ENCODE assay signal across 8 mouse cellular contexts in the genomic region with DNA sequence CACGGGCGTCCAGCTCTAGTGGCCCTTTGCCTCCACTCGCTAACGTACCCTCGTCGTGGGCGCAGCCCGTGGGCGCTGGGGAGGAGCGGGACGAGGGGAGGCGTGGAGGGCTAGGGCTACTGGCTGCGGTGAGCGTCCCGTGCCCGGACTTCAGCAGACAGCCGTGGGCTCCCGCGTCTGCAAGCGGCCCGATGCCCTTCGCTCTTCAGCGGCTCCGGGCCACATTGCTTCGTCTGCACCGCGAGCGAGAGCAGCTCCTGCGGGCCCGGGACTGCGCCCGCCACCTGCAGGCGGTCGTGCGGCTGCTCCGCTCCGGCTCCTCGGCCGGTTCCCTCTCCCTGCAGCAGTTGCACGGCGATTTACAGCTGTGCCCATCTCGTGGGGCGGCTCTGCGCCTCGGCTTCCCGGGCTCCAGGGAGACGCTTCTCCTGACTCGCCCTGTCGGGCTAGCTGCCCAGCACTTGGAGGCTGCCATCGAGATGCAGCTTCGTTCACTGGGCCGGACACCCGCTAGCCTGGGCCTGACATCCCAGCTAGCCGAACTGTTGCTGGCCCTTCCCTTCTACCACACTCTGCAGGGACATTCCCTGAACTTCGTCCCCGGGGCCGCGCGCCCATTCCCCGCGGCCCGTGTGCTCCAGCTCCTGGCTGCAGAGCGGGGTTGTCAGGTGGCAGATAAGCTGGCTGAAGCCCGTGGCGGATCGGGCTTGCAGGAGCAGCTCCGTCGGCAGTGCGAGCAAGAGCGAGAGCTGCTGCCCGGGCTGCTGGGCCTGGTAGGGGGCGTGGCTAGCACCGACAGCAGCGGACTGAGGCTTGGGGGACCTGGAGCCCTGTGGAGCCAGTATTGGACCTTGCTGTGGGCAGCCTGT. TPM values are rescaled to one million over a fixed set of nuclear protein-coding genes. Genes with fewer than 3 reads are reported as not detected.
DNase-seq lines count a peak whose midpoint lies in the region; ATAC-seq and TF ChIP-seq lines count a peak whose summit lies in the region.

No protein-coding gene starts in this region.

- H3K27ac ChIP-seq in embryonic facial prominence, embryonic 10.5 days (replicated peaks): peak overlapping the region; percentile 87
- H3K27ac ChIP-seq in heart, embryonic 12.5 days (ENCODE audit: poor library complexity, severe bottlenecking): peak overlapping the region; percentile 68
- peak overlapping the region; percentile 89 for H3K27ac ChIP-seq in kidney, embryonic 15.5 days
- peak overlapping the region; percentile 80 for H3K27ac ChIP-seq in lung, embryonic 14.5 days (ENCODE audit: low read depth)
- H3K27ac ChIP-seq in neural tube, embryonic 14.5 days (ENCODE audit: low read depth, low read length): peak overlapping the region; percentile 76
- peak overlapping the region; percentile 1; the same call in 1 of the 2 replicates for H3K27ac ChIP-seq in thymus, adult 2 months (ENCODE audit: control insufficient read depth, insufficient read depth, low read length)

- H3K9ac ChIP-seq in heart, embryonic 12.5 days: peak overlapping the region; percentile 90
- H3K9ac ChIP-seq in kidney, embryonic 15.5 days: peak overlapping the region; percentile 79
- H3K9ac ChIP-seq in lung, embryonic 14.5 days: peak overlapping the region; percentile 76
- H3K9ac ChIP-seq in neural tube, embryonic 14.5 days (replicated peaks; ENCODE audit: low read depth, low read length): peak overlapping the region; percentile 78

- H3K4me2 ChIP-seq in heart, embryonic 12.5 days: peak overlapping the region; percentile 100
- peak overlapping the region; percentile 97 for H3K4me2 ChIP-seq in kidney, embryonic 15.5 days
- peak overlapping the region; percentile 100 for H3K4me2 ChIP-seq in lung, embryonic 14.5 days
- H3K4me2 ChIP-seq in neural tube, embryonic 14.5 days (ENCODE audit: low read depth, low read length): peak overlapping the region; percentile 74

- WGBS in embryonic facial prominence, embryonic 10.5 days: under 1% methylated on average over 74 of the region's 74 CpGs
- under 1% methylated on average over 74 of the region's 74 CpGs for WGBS in heart, embryonic 12.5 days
- WGBS in kidney, embryonic 15.5 days: under 1% methylated on average over 73 of the region's 74 CpGs
- WGBS in lung, embryonic 14.5 days: under 1% methylated on average over 68 of the region's 74 CpGs
- under 1% methylated on average over 65 of the region's 74 CpGs for WGBS in neural tube, embryonic 14.5 days
- under 1% methylated on average over 74 of the region's 74 CpGs for WGBS in thymus, adult 2 months

- peak overlapping the region; percentile 90 for H3ac ChIP-seq in C2C12 (ENCODE audit: control insufficient read depth, insufficient read length, low read depth)

- peak; percentile 62 for TF ChIP-seq CTCF in C2C12 (IDR thresholded peaks at IDR 0.05; ENCODE audit: control insufficient read depth, insufficient read depth, insufficient read length)
- TF ChIP-seq CTCF in lung, embryonic 14.5 days (IDR thresholded peaks at IDR 0.05; ENCODE audit: low read depth): peak; percentile 45
- peak; percentile 71; the same call in 1 of the 2 replicates for TF ChIP-seq CTCF in thymus, adult 2 months (IDR thresholded peaks at IDR 0.05; ENCODE audit: borderline replicate concordance, control insufficient read depth, extremely low read depth, insufficient read depth, low read length, poor library complexity)

- peak; percentile 84 for ATAC-seq in heart, embryonic 12.5 days (ENCODE audit: insufficient number of reproducible peaks, low FRiP score)
- ATAC-seq in kidney, embryonic 15.5 days (replicated peaks; ENCODE audit: low FRiP score): peak; percentile 89
- ATAC-seq in lung, embryonic 14.5 days (ENCODE audit: insufficient read depth): peak; percentile 84
- peak; percentile 82 for ATAC-seq in neural tube, embryonic 14.5 days (ENCODE audit: low read depth)

- DNase-seq in ZHBTc4 (ENCODE audit: low read depth, low spot score): peak; percentile 76
- peak; percentile 81 for DNase-seq in embryonic facial prominence, embryonic 10.5 days (ENCODE audit: low spot score)
- peak; percentile 80 for DNase-seq in lung, embryonic 14.5 days
- peak; percentile 81 for DNase-seq in thymus, adult 2 months

- no peaks in the 10 kb centered on the region for H3K27me3 ChIP-seq in C2C12 (ENCODE audit: control insufficient read depth, insufficient read depth, insufficient read length)
- H3K27me3 ChIP-seq in embryonic facial prominence, embryonic 10.5 days (replicated peaks; ENCODE audit: low read depth, poor library complexity, severe bottlenecking): peaks cover 32% of the 10 kb centered on the region
- H3K27me3 ChIP-seq in heart, embryonic 12.5 days (replicated peaks): peaks cover 13% of the 10 kb centered on the region
- no peaks in the 10 kb centered on the region for H3K27me3 ChIP-seq in kidney, embryonic 15.5 days
- no peaks in the 10 kb centered on the region for H3K27me3 ChIP-seq in lung, embryonic 14.5 days (ENCODE audit: insufficient read depth, low read length)
- peaks cover 3% of the 10 kb centered on the region; the same call in 1 of the 2 replicates for H3K27me3 ChIP-seq in neural tube, embryonic 14.5 days (ENCODE audit: control insufficient read depth, insufficient read depth, low read length)
- no peaks in the 10 kb centered on the region for H3K27me3 ChIP-seq in thymus, adult 2 months (ENCODE audit: control insufficient read depth, insufficient read depth, low read length)

- H3K79me2 ChIP-seq in C2C12 (ENCODE audit: control insufficient read depth, insufficient read depth): no peaks in the 10 kb centered on the region

- H3K4me3 ChIP-seq in C2C12 (ENCODE audit: insufficient read depth, poor library complexity, severe bottlenecking): peak overlapping the region; percentile 51
- peak overlapping the region; percentile 84 for H3K4me3 ChIP-seq in embryonic facial prominence, embryonic 10.5 days
- H3K4me3 ChIP-seq in heart, embryonic 12.5 days: peak overlapping the region; percentile 74
- H3K4me3 ChIP-seq in kidney, embryonic 15.5 days (replicated peaks): peak overlapping the region; percentile 80
- H3K4me3 ChIP-seq in lung, embryonic 14.5 days (ENCODE audit: low read depth, low read length): peak overlapping the region; percentile 80
- peak overlapping the region; percentile 53 for H3K4me3 ChIP-seq in neural tube, embryonic 14.5 days (ENCODE audit: low read depth, low read length)
- H3K4me3 ChIP-seq in thymus, adult 2 months (ENCODE audit: control insufficient read depth, insufficient read depth, low read length): peak overlapping the region; percentile 85

- H3K9me3 ChIP-seq in embryonic facial prominence, embryonic 10.5 days: no peaks in the 10 kb centered on the region
- no peaks in the 10 kb centered on the region; the same call in 1 of the 2 replicates for H3K9me3 ChIP-seq in heart, embryonic 12.5 days (replicated peaks)
- no peaks in the 10 kb centered on the region for H3K9me3 ChIP-seq in kidney, embryonic 15.5 days (replicated peaks)
- H3K9me3 ChIP-seq in lung, embryonic 14.5 days (ENCODE audit: low read depth, low read length): no peaks in the 10 kb centered on the region
- no peaks in the 10 kb centered on the region for H3K9me3 ChIP-seq in neural tube, embryonic 14.5 days (ENCODE audit: control insufficient read depth, low read length)

- TF ChIP-seq POLR2A in thymus, adult 2 months (IDR thresholded peaks at IDR 0.05; ENCODE audit: control insufficient read depth, extremely low read depth, insufficient read depth, low read length, poor library complexity): 0 out of 2 replicates have a peak, but pooled peaks have one; percentile 26

- H3K79me3 ChIP-seq in C2C12 (ENCODE audit: low read depth): no peaks in the 10 kb centered on the region

- H3K4me1 ChIP-seq in embryonic facial prominence, embryonic 10.5 days: peaks cover 26% of the 10 kb centered on the region
- peaks cover 15% of the 10 kb centered on the region for H3K4me1 ChIP-seq in heart, embryonic 12.5 days (replicated peaks)
- peaks cover 27% of the 10 kb centered on the region for H3K4me1 ChIP-seq in kidney, embryonic 15.5 days
- H3K4me1 ChIP-seq in lung, embryonic 14.5 days (ENCODE audit: insufficient read depth): peaks cover 7% of the 10 kb centered on the region; the same call in 1 of the 2 replicates
- H3K4me1 ChIP-seq in neural tube, embryonic 14.5 days (ENCODE audit: control insufficient read depth, insufficient read depth, low read length): peaks cover 16% of the 10 kb centered on the region
- peaks cover 18% of the 10 kb centered on the region for H3K4me1 ChIP-seq in thymus, adult 2 months (replicated peaks; ENCODE audit: control insufficient read depth, insufficient read depth, low read length)

- H3K36me3 ChIP-seq in C2C12 (ENCODE audit: control insufficient read depth, insufficient read depth): no peaks in the 10 kb centered on the region
- H3K36me3 ChIP-seq in embryonic facial prominence, embryonic 10.5 days (replicated peaks): peaks cover 13% of the 10 kb centered on the region
- H3K36me3 ChIP-seq in heart, embryonic 12.5 days: 0 out of 2 replicates have a peak, but pooled peaks cover 7% of the 10 kb centered on the region
- peaks cover 15% of the 10 kb centered on the region for H3K36me3 ChIP-seq in kidney, embryonic 15.5 days
- H3K36me3 ChIP-seq in lung, embryonic 14.5 days (ENCODE audit: insufficient read depth): peaks cover 7% of the 10 kb centered on the region; the same call in 1 of the 2 replicates
- H3K36me3 ChIP-seq in neural tube, embryonic 14.5 days (ENCODE audit: control insufficient read depth, insufficient read depth, low read length): no peaks in the 10 kb centered on the region
- H3K36me3 ChIP-seq in thymus, adult 2 months (ENCODE audit: control insufficient read depth, insufficient read depth, low read length): no peaks in the 10 kb centered on the region

RNA-seq across cellular contexts. Expression of gene Gm42688, which starts 0.5 kb away (rescaled TPM):
- 0.98 TPM for polyA plus RNA-seq in C2C12 (2012; fragmentation: generic; extraction: Trizol)
- 1.8 and 2.1 TPM in 2 replicates for polyA plus RNA-seq in embryonic facial prominence, embryonic 10.5 days (2016; fragmentation: Nextera tagmentation; extraction: Ambion mirVana)
- polyA plus RNA-seq in heart, embryonic 12.5 days (2016; fragmentation: Nextera tagmentation; extraction: Ambion mirVana): 2.2 and 2.4 TPM in 2 replicates
- 2.9 and 3.0 TPM in 2 replicates for polyA plus RNA-seq in kidney, embryonic 15.5 days (2015; fragmentation: Nextera tagmentation; extraction: Ambion mirVana)
- polyA plus RNA-seq in lung, embryonic 14.5 days (2014; fragmentation: Nextera tagmentation; extraction: Ambion mirVana): 2.3 and 2.9 TPM in 2 replicates
- polyA plus RNA-seq in neural tube, embryonic 14.5 days (2014; fragmentation: Nextera tagmentation; extraction: Ambion mirVana): 3.7 and 4.3 TPM in 2 replicates
- 10.2 and 11.9 TPM in 2 replicates for polyA plus RNA-seq in thymus, adult 2 months (2012; rRNA removed)

RNA-seq across cellular contexts. Expression of gene Ccdc142, which starts 0.5 kb away (rescaled TPM):
- polyA plus RNA-seq in C2C12 (2012; fragmentation: generic; extraction: Trizol): 0.75 TPM
- 2.4 and 2.8 TPM in 2 replicates for polyA plus RNA-seq in embryonic facial prominence, embryonic 10.5 days (2016; fragmentation: Nextera tagmentation; extraction: Ambion mirVana)
- polyA plus RNA-seq in heart, embryonic 12.5 days (2016; fragmentation: Nextera tagmentation; extraction: Ambion mirVana): 1.3 and 1.9 TPM in 2 replicates
- polyA plus RNA-seq in kidney, embryonic 15.5 days (2015; fragmentation: Nextera tagmentation; extraction: Ambion mirVana): 2.7 and 3.3 TPM in 2 replicates
- polyA plus RNA-seq in lung, embryonic 14.5 days (2014; fragmentation: Nextera tagmentation; extraction: Ambion mirVana): 2.6 and 3.0 TPM in 2 replicates
- polyA plus RNA-seq in neural tube, embryonic 14.5 days (2014; fragmentation: Nextera tagmentation; extraction: Ambion mirVana): 5.6 and 6.3 TPM in 2 replicates
- polyA plus RNA-seq in thymus, adult 2 months (2012; rRNA removed): 18.9 and 19.6 TPM in 2 replicates

RNA-seq across cellular contexts. Expression of gene Mrpl53, which starts 6.9 kb away (rescaled TPM):
- polyA plus RNA-seq in C2C12 (2012; fragmentation: generic; extraction: Trizol): 145 TPM
- polyA plus RNA-seq in embryonic facial prominence, embryonic 10.5 days (2016; fragmentation: Nextera tagmentation; extraction: Ambion mirVana): 144 and 145 TPM in 2 replicates
- polyA plus RNA-seq in heart, embryonic 12.5 days (2016; fragmentation: Nextera tagmentation; extraction: Ambion mirVana): 155 and 156 TPM in 2 replicates
- 134 and 147 TPM in 2 replicates for polyA plus RNA-seq in kidney, embryonic 15.5 days (2015; fragmentation: Nextera tagmentation; extraction: Ambion mirVana)
- polyA plus RNA-seq in lung, embryonic 14.5 days (2014; fragmentation: Nextera tagmentation; extraction: Ambion mirVana): 134 TPM in 2 replicates
- 118 and 119 TPM in 2 replicates for polyA plus RNA-seq in neural tube, embryonic 14.5 days (2014; fragmentation: Nextera tagmentation; extraction: Ambion mirVana)
- polyA plus RNA-seq in thymus, adult 2 months (2012; rRNA removed): 67.2 and 83.6 TPM in 2 replicates

RNA-seq across cellular contexts. Expression of gene Mogs, which starts 13.4 kb away (rescaled TPM):
- 32.5 TPM for polyA plus RNA-seq in C2C12 (2012; fragmentation: generic; extraction: Trizol)
- polyA plus RNA-seq in embryonic facial prominence, embryonic 10.5 days (2016; fragmentation: Nextera tagmentation; extraction: Ambion mirVana): 41.0 and 44.1 TPM in 2 replicates
- 30.7 and 30.8 TPM in 2 replicates for polyA plus RNA-seq in heart, embryonic 12.5 days (2016; fragmentation: Nextera tagmentation; extraction: Ambion mirVana)
- 56.3 and 58.9 TPM in 2 replicates for polyA plus RNA-seq in kidney, embryonic 15.5 days (2015; fragmentation: Nextera tagmentation; extraction: Ambion mirVana)
- polyA plus RNA-seq in lung, embryonic 14.5 days (2014; fragmentation: Nextera tagmentation; extraction: Ambion mirVana): 53.7 and 66.6 TPM in 2 replicates
- 21.9 and 25.3 TPM in 2 replicates for polyA plus RNA-seq in neural tube, embryonic 14.5 days (2014; fragmentation: Nextera tagmentation; extraction: Ambion mirVana)
- 142 and 143 TPM in 2 replicates for polyA plus RNA-seq in thymus, adult 2 months (2012; rRNA removed)

RNA-seq across cellular contexts. Expression of gene Lbx2, which starts 15.8 kb away (rescaled TPM):
- polyA plus RNA-seq in C2C12 (2012; fragmentation: generic; extraction: Trizol): 0.11 TPM
- polyA plus RNA-seq in embryonic facial prominence, embryonic 10.5 days (2016; fragmentation: Nextera tagmentation; extraction: Ambion mirVana): 0.45 and 0.59 TPM in 2 replicates
- 0.36 TPM in 1 of 2 replicates, not detected in the other for polyA plus RNA-seq in heart, embryonic 12.5 days (2016; fragmentation: Nextera tagmentation; extraction: Ambion mirVana)
- polyA plus RNA-seq in kidney, embryonic 15.5 days (2015; fragmentation: Nextera tagmentation; extraction: Ambion mirVana): 7.5 and 9.6 TPM in 2 replicates
- 0.84 and 0.89 TPM in 2 replicates for polyA plus RNA-seq in lung, embryonic 14.5 days (2014; fragmentation: Nextera tagmentation; extraction: Ambion mirVana)
- polyA plus RNA-seq in neural tube, embryonic 14.5 days (2014; fragmentation: Nextera tagmentation; extraction: Ambion mirVana): not detected in 2 replicates
- polyA plus RNA-seq in thymus, adult 2 months (2012; rRNA removed): 2.1 and 2.6 TPM in 2 replicates

Comparison
In these comparisons a context has a peak if more than half of its experiments do, and no peak if none do; other contexts are left out.
1. Peak in every context shown above with its lines: DNase-seq, ATAC-seq, H3K4me3 ChIP-seq and H3K27ac ChIP-seq.
2. H3K27ac ChIP-seq: peak in every context shown above with its lines; median percentile 89 in kidney, embryonic 15.5 days; 87 in embryonic facial prominence, embryonic 10.5 days; 80 in lung, embryonic 14.5 days; 76 in neural tube, embryonic 14.5 days; 68 in heart, embryonic 12.5 days; 1 in thymus, adult 2 months.